Mouse (Mus musculus) ES-E14 (cell line): ENCODE measurements around the gene Rgs6. TPM values are rescaled to one million over a fixed set of nuclear protein-coding genes. Genes with fewer than 3 reads are reported as not detected.

ENCODE experiments used
- DNase-seq: peaks from one replicate; pipeline ENCODE4 v3.0.0-alpha.2; 2013; ENCODE audit warnings: low read depth, low spot score
- H3K27ac ChIP-seq: 2 replicates; pipeline ENCODE4 v1.5.1; 2012; ENCODE audit warnings: low read depth, mild to moderate bottlenecking, low read length, moderate library complexity, mixed read lengths; ENCODE audit not compliant: poor library complexity, insufficient read depth, severe bottlenecking
- H3K36me3 ChIP-seq: 2 replicates; pipeline ENCODE4 v1.6.1; 2012; ENCODE audit warnings: mild to moderate bottlenecking, low read length, moderate library complexity, mixed read lengths; ENCODE audit not compliant: control insufficient read depth, poor library complexity, insufficient read depth, severe bottlenecking
- H3K4me1 ChIP-seq, 2 experiments: fragments of 150-350 bp in 1 of 2; sonication (generic) in 1 of 2; 2 replicates each; pipeline ENCODE4 v1.6.1; 2012; ENCODE audit warnings: low read length in 2 of 2, mild to moderate bottlenecking in 1 of 2, mixed read lengths in 1 of 2; ENCODE audit not compliant: control insufficient read depth in 2 of 2, insufficient read depth in 2 of 2, poor library complexity in 1 of 2
- H3K4me3 ChIP-seq, 2 experiments: fragments of 150-350 bp in 1 of 2; sonication (generic) in 1 of 2; 2 replicates each; pipeline ENCODE4 v1.5.1; 2012; ENCODE audit warnings: low read length in 2 of 2, low read depth in 1 of 2, mild to moderate bottlenecking in 1 of 2, mixed read lengths in 1 of 2; ENCODE audit not compliant: insufficient read depth in 1 of 2, poor library complexity in 1 of 2, severe bottlenecking in 1 of 2
- H3K9ac ChIP-seq: 2 replicates; pipeline ENCODE4 v1.6.1; 2012; ENCODE audit warnings: low read depth, mild to moderate bottlenecking, low read length, mixed read lengths; ENCODE audit not compliant: poor library complexity, insufficient read depth, severe bottlenecking
- H3K9me3 ChIP-seq: fragments of 150-350 bp; sonication (generic); 2 replicates; pipeline ENCODE4 v1.6.1; 2012; ENCODE audit warnings: low read depth, mild to moderate bottlenecking, low read length; ENCODE audit not compliant: control insufficient read depth, insufficient read depth
- CHD2 ChIP-seq: IDR thresholded peaks from 2 replicates; pipeline ENCODE4 v1.6.1; 2014; ENCODE audit warnings: mild to moderate bottlenecking, low read depth, low read length, inconsistent platforms
- HCFC1 ChIP-seq: IDR thresholded peaks from 2 replicates; pipeline ENCODE4 v1.6.1; 2012; ENCODE audit warnings: low read length, inconsistent platforms, borderline replicate concordance; ENCODE audit not compliant: insufficient read depth
- MAFK ChIP-seq: IDR thresholded peaks from 2 replicates; pipeline ENCODE4 v1.6.1; 2014; ENCODE audit warnings: mild to moderate bottlenecking, low read depth, low read length, inconsistent platforms; ENCODE audit not compliant: insufficient read depth
- ZC3H11A ChIP-seq: IDR thresholded peaks from 2 replicates; pipeline ENCODE4 v1.6.1; 2012; ENCODE audit warnings: low read depth, mild to moderate bottlenecking, inconsistent platforms, low read length, borderline replicate concordance
- ZNF384 ChIP-seq: IDR thresholded peaks from 2 replicates; pipeline ENCODE4 v1.6.1; 2012; ENCODE audit warnings: low read depth, low read length, inconsistent platforms
- in situ Hi-C, 2 experiments: fragments of 600-800 bp; cut with MboI; formaldehyde crosslinking; loops; one replicate each; pipeline ENCODE4 v1.15.1; 2025; ENCODE audit warnings: low sequenced_read_pairs in 2 of 2, inconsistent platforms in 1 of 2; ENCODE audit not compliant: unreplicated experiment in 2 of 2
- total RNA-seq: library from RNA; depleted of rRNA; stranded (reverse); fragments of 300-350 nt; gene quantifications from 2 replicates; pipeline ENCODE4 v1.2.3, GENCODE M21; 2012

Rgs6 gene
- total RNA-seq, 1 experiment = 0.49 TPM

DNA sequence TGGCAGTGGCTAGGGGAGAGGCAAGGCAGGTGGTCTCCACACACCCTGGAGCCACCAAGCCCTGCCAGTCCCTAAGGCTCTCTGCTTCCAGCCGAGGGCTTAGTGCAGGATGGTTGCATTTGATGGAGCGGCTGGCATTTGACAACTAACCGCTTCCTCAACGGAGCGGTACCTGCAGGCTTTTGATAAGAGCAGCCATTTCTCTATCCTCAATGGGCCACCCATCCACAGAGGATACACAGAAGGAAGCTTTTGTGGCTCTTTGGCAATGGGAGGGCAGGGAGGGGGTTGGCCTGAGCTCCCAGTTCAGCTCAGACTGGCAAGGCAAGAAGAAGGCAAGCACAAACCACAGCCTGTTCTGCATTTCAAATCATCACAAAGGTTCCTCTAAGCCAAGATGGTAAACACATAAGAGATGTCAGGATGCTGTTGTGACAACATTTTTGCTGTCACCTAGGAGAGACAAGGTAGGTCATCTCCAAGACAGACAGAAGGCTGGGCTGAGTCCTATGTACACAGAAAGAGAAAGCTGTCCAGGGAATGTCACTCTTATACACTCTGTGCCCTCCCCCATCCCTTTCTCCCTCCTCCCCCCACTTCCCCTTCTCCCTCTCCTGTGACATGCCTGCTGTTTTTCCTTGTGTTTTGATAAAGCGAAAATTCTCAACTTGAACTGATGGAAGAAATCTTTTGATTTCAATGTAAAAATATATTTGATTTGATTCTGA lies 525.0 kb downstream of the Rgs6 start:
- H3K4me1 ChIP-seq = no peaks in the 10 kb centered on the region
- no peak for DNase-seq
- no peak overlapping the region for H3K27ac ChIP-seq
- H3K36me3 ChIP-seq = no peaks in the 10 kb centered on the region
- no peak overlapping the region for H3K9ac ChIP-seq
- H3K4me3 ChIP-seq = no peak overlapping the region
- no peaks in the 10 kb centered on the region for H3K9me3 ChIP-seq
- in situ Hi-C loops = loop anchor here in 1 of 2 experiments (5.0 kb wide), 1 partner anchor 379 kb away; no protein-coding TSS in a partner anchor
- TF ChIP-seq ZNF384 = no peak
- no peak for TF ChIP-seq HCFC1
- no peak for TF ChIP-seq MAFK
- no peak for TF ChIP-seq ZC3H11A
- no peak for TF ChIP-seq CHD2

DNA sequence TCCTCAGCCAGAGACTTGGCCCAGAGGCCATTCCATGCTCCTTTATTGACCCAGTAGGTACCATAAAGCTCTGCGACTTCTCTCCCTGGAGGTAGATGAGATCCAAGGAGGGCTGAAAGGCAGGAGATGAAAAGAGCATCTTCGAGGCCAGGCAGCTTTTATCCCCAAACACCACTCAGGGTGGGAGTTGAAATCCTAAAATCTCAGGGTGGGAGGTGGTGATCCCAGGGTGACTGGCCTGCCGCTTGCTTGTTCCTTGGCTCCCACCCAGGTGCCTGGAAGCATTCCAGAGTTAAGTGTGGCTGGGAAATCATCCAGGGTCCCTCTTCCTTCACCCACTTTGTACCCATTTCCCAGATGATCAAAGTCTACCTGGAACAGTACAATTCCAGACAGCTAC lies 525.9 kb downstream of the Rgs6 start:
- H3K9me3 ChIP-seq = no peaks in the 10 kb centered on the region
- H3K9ac ChIP-seq = no peak overlapping the region
- no peak for DNase-seq
- no peak overlapping the region for H3K27ac ChIP-seq
- no peaks in the 10 kb centered on the region for H3K36me3 ChIP-seq
- no peak overlapping the region for H3K4me3 ChIP-seq
- TF ChIP-seq ZNF384 = no peak
- no peak for TF ChIP-seq ZC3H11A
- TF ChIP-seq MAFK = no peak
- no peak for TF ChIP-seq HCFC1
- TF ChIP-seq CHD2 = no peak
- no peaks in the 10 kb centered on the region for H3K4me1 ChIP-seq
- in situ Hi-C loops = loop anchor here in 1 of 2 experiments (5.0 kb wide), 1 partner anchor 378 kb away; no protein-coding TSS in a partner anchor

DNA sequence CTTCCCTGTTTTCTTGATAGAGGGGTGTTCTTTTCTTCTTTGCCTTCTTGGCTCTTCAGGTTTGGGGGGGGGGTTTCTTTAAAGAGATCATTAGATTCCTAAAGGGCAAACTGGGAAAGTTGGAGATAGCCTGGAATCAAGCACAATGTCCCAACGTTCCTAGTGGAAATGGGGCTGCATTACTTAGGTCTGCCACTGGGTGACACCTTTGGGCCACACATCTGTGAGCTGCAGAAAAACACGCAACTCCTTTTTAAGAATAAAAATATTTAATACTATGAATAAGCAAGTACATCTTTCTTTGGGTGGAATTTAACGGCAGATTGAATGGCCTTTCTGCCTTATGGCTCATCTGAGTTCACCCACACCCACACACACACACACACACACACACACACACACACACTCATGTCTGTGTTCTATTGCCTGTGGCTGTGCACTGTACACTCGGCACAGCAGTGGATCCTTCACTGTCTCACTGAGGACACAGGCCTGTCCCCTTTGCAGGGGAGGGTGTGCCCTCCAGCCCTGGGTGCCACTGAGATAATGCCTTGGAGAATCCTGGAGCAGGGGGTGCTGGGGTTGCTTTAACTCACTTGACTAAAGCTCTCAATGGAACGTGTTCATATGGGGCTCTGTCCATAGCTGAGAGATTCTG lies 526.4 kb downstream of the Rgs6 start:
- peak; percentile 15 for DNase-seq

DNA sequence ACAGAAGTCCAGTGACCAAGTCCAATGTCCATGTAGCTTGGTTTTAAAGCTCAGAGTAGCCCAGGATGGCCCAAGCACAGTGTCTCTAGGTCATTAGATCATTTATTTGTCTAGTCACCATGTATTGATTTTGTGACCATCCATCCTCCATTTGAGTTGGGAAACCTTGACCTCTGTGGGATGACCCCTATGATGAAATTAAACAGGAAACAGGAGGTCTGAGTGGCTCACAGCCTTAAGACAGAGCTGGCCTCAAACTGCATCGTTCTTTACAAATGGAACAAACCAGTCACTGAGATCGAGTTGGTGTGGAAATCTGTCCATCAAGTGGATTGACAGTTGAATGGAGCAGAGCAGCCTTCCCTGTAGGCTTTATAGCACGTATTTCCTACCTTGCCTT lies 536.0 kb downstream of the Rgs6 start:
- no peaks in the 10 kb centered on the region for H3K36me3 ChIP-seq
- DNase-seq = no peak
- no peak overlapping the region for H3K27ac ChIP-seq
- H3K4me1 ChIP-seq = no peaks in the 10 kb centered on the region
- no peaks in the 10 kb centered on the region for H3K9me3 ChIP-seq
- in situ Hi-C loops = no loop called here
- no peak overlapping the region for H3K9ac ChIP-seq
- no peak for TF ChIP-seq CHD2
- H3K4me3 ChIP-seq = no peak overlapping the region

More for the DNA sequence above, 526.4 kb downstream of the Rgs6 start:
- no peaks in the 10 kb centered on the region for H3K9me3 ChIP-seq
- in situ Hi-C loops = loop anchor here in 1 of 2 experiments (5.0 kb wide), 1 partner anchor 378 kb away; no protein-coding TSS in a partner anchor
- no peak for TF ChIP-seq ZNF384
- TF ChIP-seq HCFC1 = no peak
- no peak for TF ChIP-seq MAFK
- TF ChIP-seq CHD2 = no peak
- peak; percentile 93 for TF ChIP-seq ZC3H11A
- no peak overlapping the region for H3K9ac ChIP-seq
- H3K36me3 ChIP-seq = no peaks in the 10 kb centered on the region
- no peak overlapping the region for H3K4me3 ChIP-seq
- H3K4me1 ChIP-seq = no peaks in the 10 kb centered on the region
- no peak overlapping the region for H3K27ac ChIP-seq
